Mouse (Mus musculus) neutrophil, adult 59 days (primary cell): ENCODE data around the gene Asb12. TPM values are rescaled to one million over a fixed set of nuclear protein-coding genes. Genes with fewer than 3 reads are reported as not detected.

Source experiments
- total RNA-seq, 2 experiments: library from RNA; stranded (reverse); gene quantifications; 1 replicate in 1 of 2; 2 replicates in 1 of 2; pipeline ENCODE4 v1.2.4; 2023

The Asb12 gene
- total RNA-seq = not detected

DNA sequence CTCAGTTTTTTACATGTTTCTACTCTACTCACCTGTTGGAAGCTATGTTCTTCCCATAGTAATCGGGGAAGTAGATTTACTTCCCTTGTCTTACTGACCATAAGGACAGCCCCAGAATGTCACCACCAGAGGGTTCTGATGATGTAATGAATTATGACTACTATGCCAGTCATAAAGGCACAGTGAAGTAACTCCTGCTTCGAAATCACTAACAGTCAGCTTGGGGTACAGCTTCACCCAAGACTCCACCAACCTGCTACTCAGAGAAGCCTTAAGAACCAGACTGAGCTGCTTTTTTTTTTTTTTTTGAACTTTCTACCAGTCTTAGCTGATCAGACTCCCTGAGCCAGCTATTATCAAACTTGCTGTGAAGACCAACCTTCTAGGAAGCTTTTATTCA, at the start of gene Asb12, which contains the start of gene Pfn5:
Asb12 (minus strand) TSS at position 101 of the 400 bp plus-strand sequence.
Pfn5 (plus strand) TSS at position 218 of the 400 bp plus-strand sequence.

GRCm38 (mm10) chrX:95444776-95445111, 113.0 kb downstream of the Asb12 start, which contains the start of gene Amer1:
Gene Amer1, minus strand, starts transcription at chrX:95444872.

Other genes starting within 250 kb of the Asb12 start
- gene Amer1, start 113.1 kb downstream of the Asb12 start, total RNA-seq = 1 to 10 TPM; 2.0 to 2.7 TPM
- not detected for gene Pfn5, start 117 bp upstream of the Asb12 start, total RNA-seq
- gene Zc4h2, start 100.5 kb upstream of the Asb12 start, total RNA-seq = 1 to 10 TPM in 1 of 2 experiments, under 1 TPM in 1; 0.79 to 1.2 TPM
- gene Zc3h12b, start 153.7 kb upstream of the Asb12 start, total RNA-seq = not detected